ENCODE assay signal across 8 mouse cellular contexts in the genomic region with DNA sequence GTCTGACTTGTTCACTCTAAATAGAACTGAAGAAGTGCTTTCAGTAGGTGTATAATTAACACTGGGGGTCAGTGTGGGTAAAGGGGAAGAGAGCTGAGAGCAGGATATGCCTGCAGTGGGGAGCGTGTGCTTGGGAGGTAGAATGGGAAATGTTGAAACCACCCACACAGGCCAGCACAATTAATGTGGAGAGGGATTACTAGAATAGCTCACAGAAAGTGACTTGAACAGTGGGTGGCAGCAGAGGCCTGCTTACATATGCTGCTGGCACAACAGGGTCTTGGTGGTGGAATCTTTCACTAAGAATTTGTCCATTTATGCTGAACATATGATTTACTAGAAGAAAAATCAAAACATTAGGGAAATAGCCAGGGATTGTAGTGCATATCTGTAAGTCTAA. TPM values are rescaled to one million over a fixed set of nuclear protein-coding genes. Genes with fewer than 3 reads are reported as not detected.
DNase-seq lines count a peak whose midpoint lies in the region; ATAC-seq and TF ChIP-seq lines count a peak whose summit lies in the region.

No protein-coding gene starts in this region.

- WGBS in embryonic facial prominence, embryonic 12.5 days = 14% methylated on average over 1 of the region's 1 CpGs
- WGBS in heart, embryonic 16.5 days = 6% methylated on average over 1 of the region's 1 CpGs
- whole genome bisulfite sequencing in lung, adult 2 months = 5% methylated on average over 1 of the region's 1 CpGs

- peaks cover 23% of the 10 kb centered on the region for H3K36me3 ChIP-seq in embryonic facial prominence, embryonic 12.5 days
- H3K36me3 ChIP-seq in heart, embryonic 16.5 days (ENCODE audit: control insufficient read depth, insufficient read depth) = peaks cover 16% of the 10 kb centered on the region

- no peak for ATAC-seq in embryonic facial prominence, embryonic 12.5 days (ENCODE audit: insufficient number of reproducible peaks, insufficient read depth, low FRiP score, low TSS enrichment)
- no peak for ATAC-seq in heart, embryonic 16.5 days (replicated peaks; ENCODE audit: extremely low read depth, insufficient read depth, low FRiP score)
- ATAC-seq in inflammation-experienced regulatory T-cells, adult 6 months = no peak

- DNase-seq in CD4-positive helper T cell, adult 2 months (ENCODE audit: low read depth, low spot score) = peak; percentile 49
- DNase-seq in NIH3T3 (ENCODE audit: low read depth) = peak; percentile 77
- DNase-seq in kidney, postnatal 4 days = peak; percentile 70 to 76
- DNase-seq in lung, adult 2 months = peak; percentile 29
- peak; percentile 72 for DNase-seq in retina, embryonic 14.5 days (ENCODE audit: low spot score)

- H3K9ac ChIP-seq in embryonic facial prominence, embryonic 12.5 days = peak overlapping the region; percentile 32; the same call in 1 of the 2 replicates
- H3K9ac ChIP-seq in heart, embryonic 16.5 days (ENCODE audit: low read length) = peak overlapping the region; percentile 18; the same call in 1 of the 2 replicates

- TF ChIP-seq POLR2A in lung, adult 2 months (IDR thresholded peaks at IDR 0.05; ENCODE audit: borderline replicate concordance, extremely low read depth, low read depth, low read length) = no peak

- H3K27ac ChIP-seq in embryonic facial prominence, embryonic 12.5 days = no peak overlapping the region
- H3K27ac ChIP-seq in heart, embryonic 16.5 days (ENCODE audit: low read length) = no peak overlapping the region

- H3K9me3 ChIP-seq in embryonic facial prominence, embryonic 12.5 days = no peaks in the 10 kb centered on the region
- H3K9me3 ChIP-seq in heart, embryonic 16.5 days (replicated peaks; ENCODE audit: control insufficient read depth, low read length) = no peaks in the 10 kb centered on the region

- peaks cover 35% of the 10 kb centered on the region for H3K4me1 ChIP-seq in embryonic facial prominence, embryonic 12.5 days
- H3K4me1 ChIP-seq in heart, embryonic 16.5 days (ENCODE audit: control insufficient read depth, insufficient read depth, low read length) = peaks cover 54% of the 10 kb centered on the region
- peaks cover 18% of the 10 kb centered on the region for H3K4me1 ChIP-seq in lung, adult 2 months (ENCODE audit: control insufficient read depth, insufficient read depth, low read length)

- H3K4me2 ChIP-seq in embryonic facial prominence, embryonic 12.5 days (replicated peaks) = peak overlapping the region; percentile 85
- peak overlapping the region; percentile 90 for H3K4me2 ChIP-seq in heart, embryonic 16.5 days (ENCODE audit: low read depth, low read length)

- H3K27me3 ChIP-seq in embryonic facial prominence, embryonic 12.5 days = no peaks in the 10 kb centered on the region
- H3K27me3 ChIP-seq in heart, embryonic 16.5 days (ENCODE audit: control insufficient read depth, insufficient read depth, low read length) = no peaks in the 10 kb centered on the region

- H3K4me3 ChIP-seq in embryonic facial prominence, embryonic 12.5 days = peak overlapping the region; percentile 86
- H3K4me3 ChIP-seq in heart, embryonic 16.5 days (ENCODE audit: low read length) = peak overlapping the region; percentile 91
- peak overlapping the region; percentile 1 for H3K4me3 ChIP-seq in lung, adult 2 months (replicated peaks; ENCODE audit: extremely low read depth, low read depth, low read length)

- peak; percentile 52 for TF ChIP-seq CTCF in lung, adult 2 months (IDR thresholded peaks at IDR 0.05; ENCODE audit: insufficient read depth, low read length)

RNA-seq across cellular contexts. Expression of gene Fut11, which starts 2.2 kb away (rescaled TPM):
- 27.4 and 29.3 TPM in 2 replicates for polyA plus RNA-seq in embryonic facial prominence, embryonic 12.5 days (2016; fragmentation: Nextera tagmentation; extraction: Ambion mirVana)
- polyA plus RNA-seq in heart, embryonic 16.5 days (2015; fragmentation: Nextera tagmentation; extraction: Ambion mirVana) = 20.5 and 20.6 TPM in 2 replicates
- polyA plus RNA-seq in lung, adult 2 months (2012; rRNA removed) = 24.8 and 34.9 TPM in 2 replicates
- 1 to 10 TPM; 4.9 to 6.5 (median 6.3) TPM for polyA plus RNA-seq in inflammation-experienced regulatory T-cells, adult 6 months (2017; shearing (Covaris generic))

RNA-seq across cellular contexts. Expression of gene Chchd1, which starts 5.8 kb away (rescaled TPM):
- 233 and 238 TPM in 2 replicates for polyA plus RNA-seq in embryonic facial prominence, embryonic 12.5 days (2016; fragmentation: Nextera tagmentation; extraction: Ambion mirVana)
- 175 and 177 TPM in 2 replicates for polyA plus RNA-seq in heart, embryonic 16.5 days (2015; fragmentation: Nextera tagmentation; extraction: Ambion mirVana)
- 19.7 and 23.2 TPM in 2 replicates for polyA plus RNA-seq in lung, adult 2 months (2012; rRNA removed)
- 100 to 1,000 TPM; 136 to 163 (median 137) TPM for polyA plus RNA-seq in inflammation-experienced regulatory T-cells, adult 6 months (2017; shearing (Covaris generic))

RNA-seq across cellular contexts. Expression of gene Zswim8, which starts 10.4 kb away (rescaled TPM):
- polyA plus RNA-seq in embryonic facial prominence, embryonic 12.5 days (2016; fragmentation: Nextera tagmentation; extraction: Ambion mirVana) = 45.8 and 49.1 TPM in 2 replicates
- polyA plus RNA-seq in heart, embryonic 16.5 days (2015; fragmentation: Nextera tagmentation; extraction: Ambion mirVana) = 22.3 and 24.1 TPM in 2 replicates
- polyA plus RNA-seq in lung, adult 2 months (2012; rRNA removed) = 221 and 236 TPM in 2 replicates
- polyA plus RNA-seq in inflammation-experienced regulatory T-cells, adult 6 months (2017; shearing (Covaris generic)) = 10 to 100 TPM; 16.0 to 25.9 (median 24.3) TPM

RNA-seq across cellular contexts. Expression of gene Sec24c, which starts 22.9 kb away (rescaled TPM):
- polyA plus RNA-seq in embryonic facial prominence, embryonic 12.5 days (2016; fragmentation: Nextera tagmentation; extraction: Ambion mirVana) = 97.3 and 100 TPM in 2 replicates
- polyA plus RNA-seq in heart, embryonic 16.5 days (2015; fragmentation: Nextera tagmentation; extraction: Ambion mirVana) = 73.2 and 76.2 TPM in 2 replicates
- 175 TPM in 2 replicates for polyA plus RNA-seq in lung, adult 2 months (2012; rRNA removed)
- 100 to 1,000 TPM in 2 of 3 experiments, 10 to 100 TPM in 1; 99.7 to 119 (median 115) TPM for polyA plus RNA-seq in inflammation-experienced regulatory T-cells, adult 6 months (2017; shearing (Covaris generic))

RNA-seq across cellular contexts. Expression of gene Synpo2l, which starts 28.8 kb away (rescaled TPM):
- 6.7 and 8.6 TPM in 2 replicates for polyA plus RNA-seq in embryonic facial prominence, embryonic 12.5 days (2016; fragmentation: Nextera tagmentation; extraction: Ambion mirVana)
- polyA plus RNA-seq in heart, embryonic 16.5 days (2015; fragmentation: Nextera tagmentation; extraction: Ambion mirVana) = 172 and 183 TPM in 2 replicates
- polyA plus RNA-seq in lung, adult 2 months (2012; rRNA removed) = 1.5 and 4.3 TPM in 2 replicates
- polyA plus RNA-seq in inflammation-experienced regulatory T-cells, adult 6 months (2017; shearing (Covaris generic)) = not detected

Comparison
In these comparisons a context has a peak if more than half of its experiments do, and no peak if none do; other contexts are left out.
1. H3K4me3 ChIP-seq: peak in every context shown above with its lines; median percentile 91 in heart, embryonic 16.5 days; 86 in embryonic facial prominence, embryonic 12.5 days; 1 in lung, adult 2 months.